8 mouse cellular contexts compared by ENCODE assay signal in genomic region chr12:53042739-53043138, GRCm38 (mm10).
DNase-seq lines count a peak whose midpoint lies in the region; ATAC-seq and TF ChIP-seq lines count a peak whose summit lies in the region.

No protein-coding gene starts in this region.

- no peaks in the 10 kb centered on the region for H3K36me3 ChIP-seq in heart, embryonic 10.5 days
- no peaks in the 10 kb centered on the region for H3K36me3 ChIP-seq in hindbrain, postnatal 0 days (ENCODE audit: insufficient read depth, low read length)
- no peaks in the 10 kb centered on the region for H3K36me3 ChIP-seq in stomach, postnatal 0 days (ENCODE audit: control insufficient read depth, insufficient read depth, low read length)

- no peak overlapping the region for H3K27ac ChIP-seq in heart, embryonic 10.5 days
- no peak overlapping the region for H3K27ac ChIP-seq in hindbrain, postnatal 0 days
- no peak overlapping the region for H3K27ac ChIP-seq in stomach, postnatal 0 days (replicated peaks)

- no peak overlapping the region for H3K9ac ChIP-seq in hindbrain, postnatal 0 days (replicated peaks; ENCODE audit: low read length)
- H3K9ac ChIP-seq in stomach, postnatal 0 days (ENCODE audit: low read length): no peak overlapping the region

- no peak overlapping the region for H3K4me2 ChIP-seq in hindbrain, postnatal 0 days (ENCODE audit: low read depth, low read length)
- no peak overlapping the region for H3K4me2 ChIP-seq in stomach, postnatal 0 days (replicated peaks; ENCODE audit: low read depth)

- no peak overlapping the region for H3K4me3 ChIP-seq in heart, embryonic 10.5 days
- no peak overlapping the region for H3K4me3 ChIP-seq in hindbrain, postnatal 0 days (ENCODE audit: low read length)
- H3K4me3 ChIP-seq in stomach, postnatal 0 days (ENCODE audit: low read depth, low read length): no peak overlapping the region

- peak; percentile 22 to 38 for DNase-seq in heart, postnatal 36 days
- no peak for DNase-seq in heart, embryonic 10.5 days (ENCODE audit: low spot score)
- peak; percentile 36 for DNase-seq in ovary, postnatal 36 days (ENCODE audit: low spot score)
- no peak for DNase-seq in ovary, adult 18-20 months (ENCODE audit: low spot score)
- DNase-seq in adrenal gland, adult 18-20 months (ENCODE audit: low spot score in 2 of 2): peak; percentile 10 to 25
- DNase-seq in hindbrain, postnatal 0 days (ENCODE audit: low spot score): peak; percentile 85
- peak; percentile 51 for DNase-seq in stomach, postnatal 0 days (ENCODE audit: low spot score)

- H3K4me1 ChIP-seq in heart, embryonic 10.5 days: no peaks in the 10 kb centered on the region
- H3K4me1 ChIP-seq in hindbrain, postnatal 0 days (ENCODE audit: insufficient read depth, low read length): no peaks in the 10 kb centered on the region
- H3K4me1 ChIP-seq in stomach, postnatal 0 days (replicated peaks; ENCODE audit: control insufficient read depth, insufficient read depth): no peaks in the 10 kb centered on the region

- WGBS in heart, embryonic 10.5 days: 34% methylated on average over 5 of the region's 5 CpGs
- WGBS in hindbrain, postnatal 0 days: 22% methylated on average over 5 of the region's 5 CpGs
- whole genome bisulfite sequencing in stomach, postnatal 0 days: 28% methylated on average over 5 of the region's 5 CpGs

- TF ChIP-seq EP300 in stomach, postnatal 0 days (optimal IDR thresholded peaks at IDR 0.05): no peak

- intact Hi-C loops in heart, postnatal 36 days (cut with DNase I): loop anchor here (5.0 to 10.0 kb wide), 2 partner anchors 182 to 1020 kb away; no protein-coding TSS in a partner anchor

- no peaks in the 10 kb centered on the region for H3K27me3 ChIP-seq in heart, embryonic 10.5 days (ENCODE audit: insufficient read depth, poor library complexity, severe bottlenecking)
- H3K27me3 ChIP-seq in hindbrain, postnatal 0 days (ENCODE audit: insufficient read depth, low read length): no peaks in the 10 kb centered on the region
- H3K27me3 ChIP-seq in stomach, postnatal 0 days (ENCODE audit: control insufficient read depth, insufficient read depth, low read length): no peaks in the 10 kb centered on the region

- ATAC-seq in hindbrain, postnatal 0 days: peak; percentile 51; the same call in 1 of the 2 replicates
- ATAC-seq in stomach, postnatal 0 days (ENCODE audit: low FRiP score, low TSS enrichment): no peak
- ATAC-seq in megakaryocyte, adult 5-6 weeks (ENCODE audit: poor library complexity, severe bottlenecking): no peak

- TF ChIP-seq CTCF in hindbrain, postnatal 0 days (IDR thresholded peaks at IDR 0.05; ENCODE audit: low read depth): peak; percentile 85
- TF ChIP-seq CTCF in stomach, postnatal 0 days (IDR thresholded peaks at IDR 0.05; ENCODE audit: low read depth): peak; percentile 85

- H3K9me3 ChIP-seq in heart, embryonic 10.5 days: no peaks in the 10 kb centered on the region
- no peaks in the 10 kb centered on the region for H3K9me3 ChIP-seq in hindbrain, postnatal 0 days (ENCODE audit: low read length)
- no peaks in the 10 kb centered on the region for H3K9me3 ChIP-seq in stomach, postnatal 0 days (ENCODE audit: control insufficient read depth, low read length)

Comparison
In these comparisons a context has a peak if more than half of its experiments do, and no peak if none do; other contexts are left out.
1. DNase-seq: peak in heart, postnatal 36 days (2 of 2), ovary, postnatal 36 days (single experiment), adrenal gland, adult 18-20 months (2 of 2), hindbrain, postnatal 0 days (single experiment) and stomach, postnatal 0 days (single experiment); none in heart, embryonic 10.5 days (single experiment) and ovary, adult 18-20 months (single experiment).